Mouse (Mus musculus): ENCODE measurements at regions not wholly inside any gene's neighbourhood (a gene's known extent, or its start where the extent isn't known, plus 50 kb on each side); places are given as distances from the start of the nearest gene placed in this dataset.
"Not testable (repeated sequence)": the region's sequence is repeated elsewhere in the genome, so short reads cannot be mapped to it uniquely, and the experiment has no call there.

DNA sequence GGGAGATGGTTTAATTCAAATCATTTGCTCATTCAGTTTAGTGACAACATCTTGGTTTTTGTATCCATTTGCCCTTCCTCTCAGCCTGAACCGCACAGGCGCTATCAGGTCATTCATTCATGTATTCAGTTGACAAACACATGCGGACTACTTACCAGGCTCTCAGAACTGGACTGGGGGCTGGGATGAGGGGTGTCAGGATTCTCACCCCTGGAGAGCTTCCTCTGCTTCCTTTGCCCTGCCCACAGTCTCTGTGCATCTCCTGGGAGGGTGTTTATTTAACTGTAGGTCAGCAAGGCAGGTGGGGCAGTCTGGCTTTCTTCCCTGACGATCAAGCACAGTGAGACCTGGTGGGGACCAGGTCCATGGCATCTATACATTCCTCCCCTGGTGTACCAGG, 123.6 kb upstream of the Slc1a3 start:
- H3K9me3 ChIP-seq (ENCODE audit: control insufficient read depth), result no peaks in the 10 kb centered on the region
- no peak for TF ChIP-seq CTCF (IDR thresholded peaks at IDR 0.05; ENCODE audit: low read depth)
- no peak overlapping the region for H3K4me2 ChIP-seq (replicated peaks; ENCODE audit: low read depth)
- no peak overlapping the region for H3K9ac ChIP-seq (ENCODE audit: low read depth, low read length)
- 71% methylated on average over 4 of the region's 4 CpGs for WGBS
- ATAC-seq, result no peak
- no peak overlapping the region for H3K4me3 ChIP-seq (ENCODE audit: low read depth, low read length)
- no peaks in the 10 kb centered on the region for H3K36me3 ChIP-seq (ENCODE audit: control insufficient read depth, insufficient read depth)
- no peak overlapping the region for H3K27ac ChIP-seq (ENCODE audit: low read depth, low read length)
- H3K4me1 ChIP-seq (replicated peaks; ENCODE audit: control insufficient read depth, insufficient read depth, low read length), result no peaks in the 10 kb centered on the region
- H3K27me3 ChIP-seq (replicated peaks; ENCODE audit: control insufficient read depth, insufficient read depth, low read length), result no peaks in the 10 kb centered on the region

DNA sequence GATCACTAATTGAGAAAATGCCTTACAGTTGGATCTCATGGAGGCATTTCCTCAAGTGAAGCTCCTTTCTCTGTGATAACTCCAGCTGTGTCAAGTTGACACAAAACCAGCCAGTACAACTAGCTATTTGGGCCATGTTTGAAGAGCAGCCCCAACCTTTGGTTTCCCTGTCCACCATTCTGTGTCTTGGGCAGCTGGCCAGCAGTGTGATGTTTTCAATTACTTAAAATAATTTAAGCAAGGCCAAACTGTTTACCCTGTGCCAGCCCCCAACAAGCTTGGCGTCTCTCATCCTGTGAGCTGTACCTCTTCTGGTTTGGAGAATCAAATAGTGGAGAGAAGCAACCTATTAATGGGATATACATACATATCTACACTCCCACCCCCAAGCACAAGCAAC, 122.4 kb upstream of the Slc1a3 start:
- ATAC-seq, result no peak
- no peak for TF ChIP-seq CTCF (IDR thresholded peaks at IDR 0.05; ENCODE audit: low read depth)
- 54% methylated on average over 1 of the region's 1 CpGs for WGBS
- no peak overlapping the region for H3K4me3 ChIP-seq (ENCODE audit: low read depth, low read length)
- H3K9me3 ChIP-seq (ENCODE audit: control insufficient read depth), result no peaks in the 10 kb centered on the region
- no peak overlapping the region for H3K9ac ChIP-seq (ENCODE audit: low read depth, low read length)
- H3K4me2 ChIP-seq (replicated peaks; ENCODE audit: low read depth), result no peak overlapping the region
- H3K27ac ChIP-seq (ENCODE audit: low read depth, low read length), result no peak overlapping the region
- no peaks in the 10 kb centered on the region for H3K36me3 ChIP-seq (ENCODE audit: control insufficient read depth, insufficient read depth)
- H3K27me3 ChIP-seq (replicated peaks; ENCODE audit: control insufficient read depth, insufficient read depth, low read length), result no peaks in the 10 kb centered on the region
- H3K4me1 ChIP-seq (replicated peaks; ENCODE audit: control insufficient read depth, insufficient read depth, low read length), result no peaks in the 10 kb centered on the region

DNA sequence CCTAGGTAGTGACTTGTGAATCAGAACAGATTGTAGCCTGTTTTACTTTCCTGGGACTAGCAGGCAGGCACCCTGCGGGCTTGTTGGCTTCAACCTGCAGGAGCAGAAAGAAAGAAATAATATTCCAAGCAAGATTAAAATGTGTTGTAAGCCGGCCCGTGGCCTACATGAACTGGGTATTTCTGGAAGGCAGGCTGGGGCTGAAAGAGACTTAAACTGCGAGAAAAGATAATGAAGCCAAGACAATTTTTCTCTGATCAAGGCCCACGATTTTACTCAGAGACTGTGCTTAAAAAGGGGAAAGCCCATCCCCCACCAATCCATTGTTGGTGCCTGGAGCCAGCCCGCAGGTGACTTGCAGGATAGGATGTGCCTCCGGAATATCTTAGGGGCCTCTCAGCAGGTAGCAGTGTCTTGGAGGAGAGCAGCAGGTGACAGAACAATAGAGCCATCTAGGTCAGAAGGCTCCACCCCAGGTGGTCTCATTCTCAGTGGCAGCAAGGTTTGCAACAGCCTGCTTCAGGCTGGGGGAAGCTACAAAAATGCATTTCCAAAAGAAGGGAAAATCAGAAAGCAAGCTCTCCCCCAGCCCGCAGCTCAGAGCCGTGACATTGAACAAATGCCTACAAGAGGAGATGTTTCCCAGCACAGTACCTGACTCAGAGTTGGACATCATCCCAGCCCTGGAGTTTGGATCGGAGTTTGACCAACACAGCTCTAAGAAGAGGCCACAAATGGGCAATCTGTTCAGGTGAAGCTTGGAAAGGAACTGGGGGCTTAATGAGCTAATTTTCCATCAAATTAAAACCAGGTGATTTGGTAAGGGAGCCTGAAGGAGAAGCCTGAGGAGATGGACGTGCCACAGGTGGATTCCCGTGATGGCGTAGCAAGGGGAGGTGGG, 121.4 kb upstream of the Slc1a3 start:
- Histone ChIP-seq H3K36me3 (ENCODE audit: control insufficient read depth, insufficient read depth) (no peaks in the 10 kb centered on the region), H3K4me1 (replicated peaks; ENCODE audit: control insufficient read depth, insufficient read depth, low read length) (no peaks in the 10 kb centered on the region), H3K9me3 (ENCODE audit: control insufficient read depth) (no peaks in the 10 kb centered on the region), H3K27ac (ENCODE audit: low read depth, low read length) (no peak overlapping the region), H3K4me3 (ENCODE audit: low read depth, low read length) (no peak overlapping the region), H3K9ac (ENCODE audit: low read depth, low read length) (no peak overlapping the region), H3K27me3 (replicated peaks; ENCODE audit: control insufficient read depth, insufficient read depth, low read length) (no peaks in the 10 kb centered on the region), H3K4me2 (replicated peaks; ENCODE audit: low read depth) (no peak overlapping the region)
- no peak for TF ChIP-seq CTCF (IDR thresholded peaks at IDR 0.05; ENCODE audit: low read depth)
- WGBS, result 55% methylated on average over 13 of the region's 13 CpGs
- no peak for ATAC-seq

DNA sequence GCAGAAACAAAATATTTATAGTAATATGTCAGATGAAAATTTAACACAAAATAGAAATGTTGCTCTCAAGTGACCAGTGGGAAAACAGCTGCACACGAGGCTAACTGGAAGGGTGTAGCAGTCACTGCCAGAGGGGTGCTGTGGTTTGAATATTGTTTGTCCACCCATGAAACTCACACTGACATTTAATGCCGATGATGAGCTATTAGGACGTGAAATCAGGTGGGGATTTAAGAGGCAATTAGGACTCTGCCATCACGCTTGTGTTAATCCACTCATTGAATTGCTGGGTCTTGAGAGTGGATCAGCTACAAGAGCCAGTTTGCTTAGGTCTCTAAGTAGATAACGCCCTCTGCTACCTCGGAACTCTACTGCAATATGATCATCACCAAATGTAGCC, 114.3 kb upstream of the Slc1a3 start:
- Histone ChIP-seq H3K27me3 (replicated peaks; ENCODE audit: control insufficient read depth, insufficient read depth, low read length) (no peaks in the 10 kb centered on the region), H3K9me3 (ENCODE audit: control insufficient read depth) (no peaks in the 10 kb centered on the region), H3K4me1 (replicated peaks; ENCODE audit: control insufficient read depth, insufficient read depth, low read length) (no peaks in the 10 kb centered on the region), H3K4me2 (replicated peaks; ENCODE audit: low read depth) (no peak overlapping the region), H3K27ac (ENCODE audit: low read depth, low read length) (no peak overlapping the region), H3K9ac (ENCODE audit: low read depth, low read length) (no peak overlapping the region), H3K36me3 (ENCODE audit: control insufficient read depth, insufficient read depth) (no peaks in the 10 kb centered on the region), H3K4me3 (ENCODE audit: low read depth, low read length) (no peak overlapping the region)
- 72% methylated on average over 6 of the region's 6 CpGs for WGBS
- no peak for ATAC-seq
- no peak for TF ChIP-seq CTCF (IDR thresholded peaks at IDR 0.05; ENCODE audit: low read depth)

DNA sequence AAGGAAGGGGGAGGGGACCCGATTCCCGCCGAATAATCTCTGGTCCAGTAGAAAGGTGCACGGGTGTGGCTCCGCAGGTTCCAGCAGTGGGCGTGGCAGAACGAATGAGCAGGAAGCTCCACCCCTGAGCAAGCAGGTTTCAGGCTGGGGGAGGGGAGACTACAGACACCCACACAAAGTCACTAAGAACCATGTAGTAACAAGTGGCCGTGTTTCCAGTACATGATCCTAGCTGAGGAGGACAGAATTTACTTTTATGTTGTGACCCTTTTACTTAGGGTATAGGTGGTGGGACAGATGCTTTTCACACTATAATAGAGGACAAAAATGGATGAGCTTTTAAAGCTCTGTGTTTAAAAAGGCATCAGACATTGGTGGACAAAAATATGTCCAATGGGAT, 112.2 kb upstream of the Slc1a3 start:
- not testable (repeated sequence) for ATAC-seq; H3K27me3 ChIP-seq (replicated peaks; ENCODE audit: control insufficient read depth, insufficient read depth, low read length); H3K4me3 ChIP-seq (ENCODE audit: low read depth, low read length); H3K4me1 ChIP-seq (replicated peaks; ENCODE audit: control insufficient read depth, insufficient read depth, low read length); H3K27ac ChIP-seq (ENCODE audit: low read depth, low read length); H3K36me3 ChIP-seq (ENCODE audit: control insufficient read depth, insufficient read depth); H3K9me3 ChIP-seq (ENCODE audit: control insufficient read depth); H3K4me2 ChIP-seq (replicated peaks; ENCODE audit: low read depth); H3K9ac ChIP-seq (ENCODE audit: low read depth, low read length)
- 96% methylated on average over 1 of the region's 8 CpGs for WGBS

- Histone ChIP-seq H3K36me3 (ENCODE audit: control insufficient read depth, insufficient read depth) (no peaks in the 10 kb centered on the region), H3K4me3 (ENCODE audit: low read depth, low read length) (no peak overlapping the region), H3K27ac (ENCODE audit: low read depth, low read length) (no peak overlapping the region), H3K4me2 (replicated peaks; ENCODE audit: low read depth) (no peak overlapping the region), H3K9me3 (ENCODE audit: control insufficient read depth) (no peaks in the 10 kb centered on the region), H3K4me1 (replicated peaks; ENCODE audit: control insufficient read depth, insufficient read depth, low read length) (no peaks in the 10 kb centered on the region), H3K27me3 (replicated peaks; ENCODE audit: control insufficient read depth, insufficient read depth, low read length) (no peaks in the 10 kb centered on the region), H3K9ac (ENCODE audit: low read depth, low read length) (no peak overlapping the region)
- ATAC-seq, result no peak
- 90% methylated on average over 8 of the region's 8 CpGs for WGBS
- no peak for TF ChIP-seq CTCF (IDR thresholded peaks at IDR 0.05; ENCODE audit: low read depth)
Observed at GRCm38 (mm10) chr15:8817542-8817941, 107.0 kb upstream of the Slc1a3 start.

Data from intestine, postnatal 0 days (tissue).